Mouse (Mus musculus) cerebellum, adult 2 months (tissue): ENCODE results near the gene Mdm2.

Experiments used
- CTCF ChIP-seq: fragments of 200-500 bp; IDR thresholded peaks from 2 replicates; pipeline ENCODE4 v1.5.1; 2011; ENCODE audit warnings: low read depth, mild to moderate bottlenecking, control low read depth, low read length, moderate library complexity, borderline replicate concordance; ENCODE audit not compliant: insufficient read depth
- POLR2A ChIP-seq: fragments of 200-500 bp; IDR thresholded peaks from 2 replicates; pipeline ENCODE4 v1.6.1; 2011; ENCODE audit warnings: low read length, control low read depth, borderline replicate concordance; ENCODE audit not compliant: insufficient read depth

GRCm38 (mm10) chr10:117755086-117755798, 44.7 kb upstream of the Mdm2 start:
- TF ChIP-seq CTCF (no peak), POLR2A (no peak)
